Mouse (Mus musculus) limb, embryonic 14.5 days (tissue): Measurements from ENCODE around the gene Ppia. TPM values are rescaled to one million over a fixed set of nuclear protein-coding genes. Genes with fewer than 3 reads are reported as not detected.

Experiments
- ATAC-seq: fragments of 200-750 bp; cut with Nextera tagmentation; 2 replicates; pipeline ENCODE4 v1.8.0; 2017; ENCODE audit warnings: low read depth, moderate number of reproducible peaks, moderate TSS enrichment; ENCODE audit not compliant: low FRiP score
- DNase-seq: peaks from one replicate; pipeline ENCODE4 v3.0.0-alpha.2; 2015; ENCODE audit warnings: low spot score
- H3K27ac ChIP-seq: fragments of 300-500 bp; sonication (generic); replicated peaks from 2 replicates; pipeline ENCODE4 v1.5.1; 2014; ENCODE audit warnings: low read depth, mild to moderate bottlenecking, low read length, moderate library complexity, mixed read lengths
- H3K27me3 ChIP-seq: fragments of 300-500 bp; sonication (generic); 2 replicates; pipeline ENCODE4 v1.6.1; 2014; ENCODE audit warnings: low read length, mixed read lengths; ENCODE audit not compliant: control insufficient read depth, insufficient read depth
- H3K36me3 ChIP-seq: fragments of 300-500 bp; sonication (generic); 2 replicates; pipeline ENCODE4 v1.6.1; 2014; ENCODE audit warnings: mild to moderate bottlenecking, low read length, moderate library complexity, mixed read lengths; ENCODE audit not compliant: control insufficient read depth, insufficient read depth
- H3K4me1 ChIP-seq: fragments of 300-500 bp; sonication (generic); 2 replicates; pipeline ENCODE4 v1.6.1; 2014; ENCODE audit warnings: antibody characterized with exemption, low read length, mixed read lengths; ENCODE audit not compliant: control insufficient read depth, insufficient read depth
- H3K4me2 ChIP-seq: fragments of 300-500 bp; sonication (generic); replicated peaks from 2 replicates; pipeline ENCODE4 v1.6.1; 2014; ENCODE audit warnings: low read depth, mild to moderate bottlenecking, low read length, moderate library complexity; ENCODE audit not compliant: severe bottlenecking
- H3K4me3 ChIP-seq: fragments of 300-500 bp; sonication (generic); replicated peaks from 2 replicates; pipeline ENCODE4 v1.5.1; 2014; ENCODE audit warnings: low read length
- H3K9ac ChIP-seq: fragments of 300-500 bp; sonication (generic); 2 replicates; pipeline ENCODE4 v1.6.1; 2014; ENCODE audit warnings: mild to moderate bottlenecking, low read depth, low read length, moderate library complexity; ENCODE audit not compliant: severe bottlenecking
- H3K9me3 ChIP-seq: fragments of 300-500 bp; sonication (generic); 2 replicates; pipeline ENCODE4 v1.6.1; 2016; ENCODE audit warnings: low read length; ENCODE audit not compliant: control insufficient read depth
- POLR2A ChIP-seq: fragments of 200-500 bp; IDR thresholded peaks from 2 replicates; pipeline ENCODE4 v1.8.0; 2012; ENCODE audit warnings: inconsistent platforms, mild to moderate bottlenecking, moderate library complexity, borderline replicate concordance; ENCODE audit not compliant: insufficient read depth, insufficient read length; ENCODE audit errors: extremely low read depth
- WGBS: fragments of 180-500 bp; shearing (Covaris S2); extraction: QIAGEN DNeasy Blood & Tissue Kit; methylation state at CpG from one replicate; pipeline ENCODE4 v1.1.7; 2014; 5-methylcytosine and 5-hydroxymethylcytosine counted together
- microRNA-seq: library from miRNA; unstranded; fragments of <30 nt; microRNA quantifications from one replicate; pipeline ENCODE4, GENCODE M21; 2016
- polyA plus RNA-seq, 2 experiments: library from polyadenylated mRNA; depleted of rRNA in 1 of 2; stranded (reverse) in 1 of 2; unstranded in 1 of 2; fragments of >200 nt; fragmentation: Nextera tagmentation in 1 of 2; extraction: Ambion mirVana in 1 of 2; gene quantifications; 2 replicates each; pipeline versions ENCODE4 v1.2.1 to v1.2.3; 2012 to 2014

Gene Ppia
- polyA plus RNA-seq, 2 experiments, result 3,384 to 4,744 TPM

DNA sequence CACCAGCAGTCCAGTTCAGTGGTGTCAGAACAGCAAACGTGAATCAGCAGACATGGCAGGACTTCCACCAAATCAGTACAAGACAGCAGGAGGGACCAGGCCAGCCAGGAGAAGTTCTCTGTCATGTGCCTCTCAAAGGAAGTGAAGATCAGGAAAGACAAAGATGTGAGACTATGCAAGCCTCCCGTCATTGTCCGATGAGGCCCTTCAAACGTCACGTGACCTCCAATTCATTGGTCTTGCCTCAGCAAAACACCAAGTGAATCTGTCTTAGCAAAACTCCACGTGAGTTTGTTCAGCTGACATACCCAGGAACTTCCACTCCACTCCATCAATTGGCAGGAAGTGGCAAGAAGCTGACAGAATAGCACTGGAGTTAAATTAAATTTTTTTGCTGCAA, 40.8 kb downstream of the Ppia start:
- no peak for ATAC-seq
- Histone ChIP-seq H3K4me3 (no peak overlapping the region), H3K27me3 (no peaks in the 10 kb centered on the region), H3K4me2 (no peak overlapping the region), H3K9ac (no peak overlapping the region), H3K36me3 (no peaks in the 10 kb centered on the region), H3K27ac (no peak overlapping the region), H3K9me3 (no peaks in the 10 kb centered on the region), H3K4me1 (no peaks in the 10 kb centered on the region)
- no peak for DNase-seq
- TF ChIP-seq POLR2A, result no peak
- 78% methylated on average over 6 of the region's 6 CpGs for WGBS

DNA sequence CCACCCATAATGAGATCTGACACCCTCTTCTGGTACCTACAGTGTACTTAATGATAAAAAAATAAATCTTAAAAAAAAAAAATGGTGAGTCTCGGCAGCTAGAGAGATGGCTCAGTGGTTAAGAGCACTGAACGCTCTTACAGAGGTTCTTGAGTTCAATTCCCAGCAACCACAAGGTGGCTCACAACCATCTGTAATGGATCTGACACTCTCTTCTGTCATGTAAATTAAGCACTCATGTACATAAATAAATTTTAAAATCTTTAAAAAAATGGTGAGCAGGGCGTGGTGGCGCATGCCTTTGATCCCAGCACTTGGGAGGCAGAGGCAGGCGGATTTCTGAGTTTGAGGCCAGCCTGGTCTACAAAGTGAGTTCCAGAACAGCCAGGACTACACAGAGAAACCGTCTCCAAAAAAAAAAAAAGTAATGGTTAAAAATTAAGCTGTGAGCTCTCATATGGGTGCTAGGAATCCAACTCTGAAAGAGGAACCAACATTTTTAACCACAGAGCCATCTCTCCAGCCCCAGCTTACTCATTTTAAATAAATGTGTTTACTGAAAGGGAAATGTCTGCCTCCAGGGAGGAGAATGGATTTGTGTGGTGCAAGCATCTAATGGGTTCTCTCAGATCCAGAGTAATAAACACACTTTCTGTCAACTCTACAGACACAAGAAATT, 48.1 kb downstream of the Ppia start:
- DNase-seq, result no peak
- Histone ChIP-seq H3K36me3 (peaks cover 14% of the 10 kb centered on the region), H3K9ac (no peak overlapping the region), H3K27ac (no peak overlapping the region), H3K4me3 (no peak overlapping the region), H3K27me3 (no peaks in the 10 kb centered on the region), H3K4me1 (no peaks in the 10 kb centered on the region), H3K4me2 (no peak overlapping the region), H3K9me3 (no peaks in the 10 kb centered on the region)
- no peak for TF ChIP-seq POLR2A
- WGBS, result 90% methylated on average over 6 of the region's 6 CpGs
- ATAC-seq, result no peak

DNA sequence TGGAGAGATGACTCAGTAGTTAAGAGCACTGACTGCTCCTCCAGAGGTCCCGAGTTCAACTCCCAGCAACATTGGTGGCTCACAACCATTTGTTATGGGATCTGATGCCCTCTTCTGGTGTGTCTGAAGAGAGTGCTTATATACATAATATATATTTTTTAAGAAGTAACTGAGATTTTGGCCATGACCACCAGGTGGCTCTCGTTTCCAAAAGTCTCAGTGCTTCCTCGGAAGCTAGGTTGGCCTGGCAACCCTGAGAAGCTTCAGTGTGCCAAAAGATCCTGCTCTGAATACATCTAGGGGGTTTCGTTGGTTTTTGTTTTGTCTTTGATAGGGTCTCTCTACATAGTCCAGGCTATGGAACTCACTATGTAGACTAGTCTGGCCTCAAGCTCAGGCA, 49.9 kb downstream of the Ppia start:
- Histone ChIP-seq H3K4me1 (peaks cover 10% of the 10 kb centered on the region; the same call in 1 of the 2 replicates), H3K4me3 (no peak overlapping the region), H3K9me3 (no peaks in the 10 kb centered on the region), H3K9ac (no peak overlapping the region), H3K27me3 (no peaks in the 10 kb centered on the region), H3K36me3 (peaks cover 14% of the 10 kb centered on the region), H3K4me2 (no peak overlapping the region), H3K27ac (no peak overlapping the region)
- 34% methylated on average over 4 of the region's 4 CpGs for WGBS
- DNase-seq, result peak; percentile 91
- peak; percentile 60 for ATAC-seq
- TF ChIP-seq POLR2A, result no peak

DNA sequence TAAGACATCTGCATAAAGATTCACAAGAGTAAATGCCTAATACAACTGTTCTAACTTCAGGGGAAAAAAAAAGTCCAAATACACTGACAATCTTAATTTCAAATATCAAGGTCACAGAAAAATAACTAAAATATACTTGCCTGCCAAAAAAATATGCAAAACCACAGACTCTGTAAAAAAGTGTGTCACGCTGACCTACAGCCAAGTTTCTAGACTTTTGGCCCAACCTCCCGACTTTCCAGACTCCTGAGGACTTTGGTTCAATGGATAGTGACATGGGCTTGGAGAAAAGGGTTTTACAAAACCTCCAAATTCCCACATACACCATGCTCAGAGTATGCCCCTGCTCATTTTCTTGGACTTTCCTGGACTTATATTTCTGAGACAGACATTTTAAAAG, 53.3 kb downstream of the Ppia start:
- no peaks in the 10 kb centered on the region for H3K27me3 ChIP-seq
- H3K36me3 ChIP-seq, result peaks cover 21% of the 10 kb centered on the region
- 71% methylated on average over 2 of the region's 2 CpGs for WGBS
- no peak overlapping the region for H3K9ac ChIP-seq
- no peak for TF ChIP-seq POLR2A
- no peak overlapping the region for H3K27ac ChIP-seq
- ATAC-seq (no peak), DNase-seq (no peak)
- H3K4me2 ChIP-seq, result no peak overlapping the region
- no peaks in the 10 kb centered on the region for H3K9me3 ChIP-seq
- no peak overlapping the region for H3K4me3 ChIP-seq
- peaks cover 35% of the 10 kb centered on the region for H3K4me1 ChIP-seq

Small RNAs within 50 kb of the gene (microRNA-seq; reads per million reads assigned to microRNA genes)
- gene Mir7651, result not detected

Other genes with a start within 250 kb of the Ppia start
- 0.23 and 0.30 TPM in 2 replicates for gene A730071L15Rik, start 215.4 kb upstream of the Ppia start, polyA plus RNA-seq (2012; rRNA removed)
- gene A730071L15Rik, start 215.4 kb upstream of the Ppia start, polyA plus RNA-seq (2014; fragmentation: Nextera tagmentation; extraction: Ambion mirVana), result 0.48 and 0.76 TPM in 2 replicates
- 45.9 and 51.6 TPM in 2 replicates for gene Nudcd3, start 215.0 kb upstream of the Ppia start, polyA plus RNA-seq (2012; rRNA removed)
- 32.1 and 38.5 TPM in 2 replicates for gene Nudcd3, start 215.0 kb upstream of the Ppia start, polyA plus RNA-seq (2014; fragmentation: Nextera tagmentation; extraction: Ambion mirVana)
- gene Npc1l1, start 185.3 kb upstream of the Ppia start, polyA plus RNA-seq (2012; rRNA removed), result 0.23 and 0.46 TPM in 2 replicates
- 0.15 and 0.25 TPM in 2 replicates for gene Npc1l1, start 185.3 kb upstream of the Ppia start, polyA plus RNA-seq (2014; fragmentation: Nextera tagmentation; extraction: Ambion mirVana)
- 62.9 and 71.2 TPM in 2 replicates for gene Ddx56, start 147.7 kb upstream of the Ppia start, polyA plus RNA-seq (2012; rRNA removed)
- gene Ddx56, start 147.7 kb upstream of the Ppia start, polyA plus RNA-seq (2014; fragmentation: Nextera tagmentation; extraction: Ambion mirVana), result 92.4 and 93.4 TPM in 2 replicates
- 132 and 137 TPM in 2 replicates for gene Tmed4, start 140.6 kb upstream of the Ppia start, polyA plus RNA-seq (2012; rRNA removed)
- 108 and 120 TPM in 2 replicates for gene Tmed4, start 140.6 kb upstream of the Ppia start, polyA plus RNA-seq (2014; fragmentation: Nextera tagmentation; extraction: Ambion mirVana)
- 59.2 and 66.3 TPM in 2 replicates for gene Ogdh, start 123.8 kb upstream of the Ppia start, polyA plus RNA-seq (2012; rRNA removed)
- gene Ogdh, start 123.8 kb upstream of the Ppia start, polyA plus RNA-seq (2014; fragmentation: Nextera tagmentation; extraction: Ambion mirVana), result 79.4 and 86.6 TPM in 2 replicates
- gene Zmiz2, start 26.4 kb upstream of the Ppia start, polyA plus RNA-seq (2012; rRNA removed), result 34.1 and 47.4 TPM in 2 replicates
- gene Zmiz2, start 26.4 kb upstream of the Ppia start, polyA plus RNA-seq (2014; fragmentation: Nextera tagmentation; extraction: Ambion mirVana), result 12.4 and 12.9 TPM in 2 replicates
- 203 and 273 TPM in 2 replicates for gene H2afv, start 29.0 kb downstream of the Ppia start, polyA plus RNA-seq (2012; rRNA removed)
- 548 and 588 TPM in 2 replicates for gene H2afv, start 29.0 kb downstream of the Ppia start, polyA plus RNA-seq (2014; fragmentation: Nextera tagmentation; extraction: Ambion mirVana)
- gene Purb, start 60.5 kb downstream of the Ppia start, polyA plus RNA-seq (2012; rRNA removed), result 17.6 and 20.9 TPM in 2 replicates
- 24.8 and 27.1 TPM in 2 replicates for gene Purb, start 60.5 kb downstream of the Ppia start, polyA plus RNA-seq (2014; fragmentation: Nextera tagmentation; extraction: Ambion mirVana)
- 3.9 and 5.0 TPM in 2 replicates for gene Myo1g, start 105.5 kb downstream of the Ppia start, polyA plus RNA-seq (2012; rRNA removed)
- gene Myo1g, start 105.5 kb downstream of the Ppia start, polyA plus RNA-seq (2014; fragmentation: Nextera tagmentation; extraction: Ambion mirVana), result 3.1 and 3.2 TPM in 2 replicates
- gene Ccm2, start 131.4 kb downstream of the Ppia start, polyA plus RNA-seq (2012; rRNA removed), result 104 and 123 TPM in 2 replicates
- gene Ccm2, start 131.4 kb downstream of the Ppia start, polyA plus RNA-seq (2014; fragmentation: Nextera tagmentation; extraction: Ambion mirVana), result 96.0 and 98.9 TPM in 2 replicates
- 2.0 and 2.1 TPM in 2 replicates for gene Nacad, start 190.6 kb downstream of the Ppia start, polyA plus RNA-seq (2012; rRNA removed)
- 0.89 and 1.7 TPM in 2 replicates for gene Nacad, start 190.6 kb downstream of the Ppia start, polyA plus RNA-seq (2014; fragmentation: Nextera tagmentation; extraction: Ambion mirVana)
- 108 and 147 TPM in 2 replicates for gene Tbrg4, start 210.6 kb downstream of the Ppia start, polyA plus RNA-seq (2012; rRNA removed)
- 33.8 and 34.3 TPM in 2 replicates for gene Tbrg4, start 210.6 kb downstream of the Ppia start, polyA plus RNA-seq (2014; fragmentation: Nextera tagmentation; extraction: Ambion mirVana)
- not detected in 2 replicates for gene Wap, start 223.2 kb downstream of the Ppia start, polyA plus RNA-seq (2012; rRNA removed)
- gene Wap, start 223.2 kb downstream of the Ppia start, polyA plus RNA-seq (2014; fragmentation: Nextera tagmentation; extraction: Ambion mirVana), result not detected in 2 replicates
- 10.3 and 11.3 TPM in 2 replicates for gene Ramp3, start 243.1 kb downstream of the Ppia start, polyA plus RNA-seq (2012; rRNA removed)
- 4.5 and 6.7 TPM in 2 replicates for gene Ramp3, start 243.1 kb downstream of the Ppia start, polyA plus RNA-seq (2014; fragmentation: Nextera tagmentation; extraction: Ambion mirVana)